Mouse (Mus musculus) hindbrain, embryonic 14.5 days (tissue): ENCODE measurements around the gene Smndc1. TPM values are rescaled to one million over a fixed set of nuclear protein-coding genes. Genes with fewer than 3 reads are reported as not detected.
A peak's percentile ranks its signal among the peaks of the same experiment; 100 is the strongest.

Experiments used
- ATAC-seq: fragments of 200-750 bp; cut with Nextera tagmentation; 2 replicates; pipeline ENCODE4 v1.8.0; 2017; ENCODE audit warnings: moderate number of reproducible peaks, mild to moderate bottlenecking, moderate TSS enrichment, moderate library complexity; ENCODE audit not compliant: low FRiP score
- DNase-seq: peaks from one replicate; pipeline ENCODE4 v3.0.0-alpha.2; 2015; ENCODE audit warnings: low spot score
- H3K27ac ChIP-seq: fragments of 300-500 bp; sonication (generic); 2 replicates; pipeline ENCODE4 v1.5.1; 2014; ENCODE audit warnings: mild to moderate bottlenecking, moderate library complexity
- H3K27me3 ChIP-seq: fragments of 300-500 bp; sonication (generic); 2 replicates; pipeline ENCODE4 v1.6.1; 2014; ENCODE audit warnings: mild to moderate bottlenecking, low read length, mixed read lengths; ENCODE audit not compliant: control insufficient read depth, insufficient read depth
- H3K36me3 ChIP-seq: fragments of 300-500 bp; sonication (generic); replicated peaks from 2 replicates; pipeline ENCODE4 v1.6.1; 2014; ENCODE audit not compliant: control insufficient read depth, insufficient read depth
- H3K4me1 ChIP-seq: fragments of 300-500 bp; sonication (generic); replicated peaks from 2 replicates; pipeline ENCODE4 v1.6.1; 2014; ENCODE audit warnings: antibody characterized with exemption, low read length, mixed read lengths; ENCODE audit not compliant: control insufficient read depth, insufficient read depth
- H3K4me2 ChIP-seq: fragments of 300-500 bp; sonication (generic); replicated peaks from 2 replicates; pipeline ENCODE4 v1.6.1; 2014; ENCODE audit warnings: mild to moderate bottlenecking, moderate library complexity
- H3K4me3 ChIP-seq: fragments of 300-500 bp; sonication (generic); replicated peaks from 2 replicates; pipeline ENCODE4 v1.5.1; 2014; ENCODE audit warnings: mild to moderate bottlenecking, low read length
- H3K9ac ChIP-seq: fragments of 300-500 bp; sonication (generic); 2 replicates; pipeline ENCODE4 v1.6.1; 2014
- H3K9me3 ChIP-seq: fragments of 300-500 bp; sonication (generic); 2 replicates; pipeline ENCODE4 v1.6.1; 2016; ENCODE audit warnings: low read length; ENCODE audit not compliant: control insufficient read depth
- WGBS: fragments of 180-500 bp; shearing (Covaris S2); extraction: QIAGEN DNeasy Blood & Tissue Kit; methylation state at CpG from one replicate; pipeline ENCODE4 v1.1.7; 2014; 5-methylcytosine and 5-hydroxymethylcytosine counted together
- polyA plus RNA-seq: library from polyadenylated mRNA; unstranded; fragments of >200 nt; fragmentation: Nextera tagmentation; extraction: Ambion mirVana; gene quantifications from 2 replicates; pipeline ENCODE4 v1.2.1, GENCODE M21; 2014

The Smndc1 gene
- polyA plus RNA-seq, 1 experiment from 2014 or later: 35.6 TPM

DNA sequence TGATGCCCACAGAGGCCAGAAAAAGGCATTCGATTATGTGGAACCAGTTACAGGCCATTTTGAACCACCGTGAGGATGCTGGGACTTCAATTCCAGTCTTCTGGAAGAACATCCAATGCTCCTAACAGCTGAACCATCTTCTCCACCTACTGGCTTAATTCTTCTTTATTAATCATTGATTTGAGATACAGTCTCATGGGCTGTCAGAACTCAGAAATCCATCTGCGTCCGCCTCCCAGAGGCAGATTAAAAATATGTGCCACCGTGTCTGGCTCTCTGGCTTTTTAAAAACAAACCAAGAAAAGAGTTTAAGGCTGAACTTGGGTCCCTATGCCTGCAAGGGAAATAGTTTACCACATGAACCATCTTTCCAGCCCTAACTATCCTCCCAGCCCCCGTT, 15.1 kb downstream of the Smndc1 start:
- Histone ChIP-seq H3K9me3 (no peaks in the 10 kb centered on the region), H3K9ac (no peak overlapping the region), H3K4me1 (no peaks in the 10 kb centered on the region), H3K4me3 (no peak overlapping the region), H3K27me3 (no peaks in the 10 kb centered on the region), H3K27ac (no peak overlapping the region), H3K36me3 (peaks cover 69% of the 10 kb centered on the region), H3K4me2 (no peak overlapping the region)
- DNase-seq (no peak), ATAC-seq (no peak)
- WGBS: 90% methylated on average over 6 of the region's 6 CpGs

DNA sequence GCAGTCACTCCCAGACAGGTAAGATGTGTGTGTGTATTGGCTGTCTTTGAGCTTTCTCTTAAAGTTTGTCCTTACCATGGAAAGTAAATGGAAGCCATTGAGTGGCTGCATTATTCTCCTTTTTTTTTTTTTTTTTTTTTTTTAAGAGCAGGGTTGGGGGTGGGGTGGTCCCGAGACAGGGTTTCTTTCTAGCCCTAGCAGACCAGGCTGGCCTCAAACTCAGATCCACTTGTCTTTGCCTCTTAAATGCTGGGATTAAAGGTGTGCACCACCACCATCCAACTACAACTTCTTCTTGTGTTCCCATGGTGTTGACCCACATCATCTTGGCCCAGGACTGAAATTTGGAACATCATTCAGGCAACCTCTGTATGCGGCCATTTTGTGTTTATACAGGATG, 16.8 kb downstream of the Smndc1 start:
- Histone ChIP-seq H3K4me2 (no peak overlapping the region), H3K27ac (no peak overlapping the region), H3K4me3 (no peak overlapping the region), H3K9me3 (no peaks in the 10 kb centered on the region), H3K27me3 (no peaks in the 10 kb centered on the region), H3K36me3 (peaks cover 54% of the 10 kb centered on the region), H3K4me1 (no peaks in the 10 kb centered on the region; the same call in 1 of the 2 replicates), H3K9ac (no peak overlapping the region)
- ATAC-seq (no peak), DNase-seq (no peak)
- WGBS: 93% methylated on average over 2 of the region's 2 CpGs

DNA sequence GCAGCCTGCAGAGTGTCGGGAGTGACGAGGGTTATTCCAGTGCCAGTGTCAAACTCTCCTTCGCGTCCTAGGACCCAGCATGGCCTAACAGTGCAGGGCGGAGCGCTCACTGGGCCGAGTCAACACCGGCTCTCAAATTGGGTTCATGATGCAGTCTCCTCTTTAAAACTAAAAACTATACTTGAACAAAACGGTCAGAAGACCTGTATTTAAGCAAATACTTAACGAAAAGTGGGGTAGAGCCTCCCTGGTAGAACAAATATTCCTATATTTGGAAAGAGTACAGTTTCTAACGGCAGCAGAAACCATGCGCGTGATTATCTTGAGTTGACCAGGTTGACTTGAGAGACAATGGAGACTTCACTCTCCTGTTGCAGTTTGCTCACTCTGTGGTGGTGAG, 18.7 kb downstream of the Smndc1 start, which contains the start of gene Gm10197:
TSS of gene Gm10197 (minus strand) at position 101 of the 400 bp plus-strand sequence.
- WGBS: 94% methylated on average over 13 of the region's 13 CpGs
- Histone ChIP-seq H3K9me3 (no peaks in the 10 kb centered on the region), H3K27me3 (no peaks in the 10 kb centered on the region), H3K9ac (no peak within 1 kb of the TSS), H3K4me1 (no peaks in the 10 kb centered on the region; the same call in 1 of the 2 replicates), H3K27ac (no peak within 1 kb of the TSS), H3K4me3 (no peak within 1 kb of the TSS), H3K36me3 (peaks cover 48% of the 10 kb centered on the region), H3K4me2 (no peak within 1 kb of the TSS)
- ATAC-seq (no peak), DNase-seq (no peak)

DNA sequence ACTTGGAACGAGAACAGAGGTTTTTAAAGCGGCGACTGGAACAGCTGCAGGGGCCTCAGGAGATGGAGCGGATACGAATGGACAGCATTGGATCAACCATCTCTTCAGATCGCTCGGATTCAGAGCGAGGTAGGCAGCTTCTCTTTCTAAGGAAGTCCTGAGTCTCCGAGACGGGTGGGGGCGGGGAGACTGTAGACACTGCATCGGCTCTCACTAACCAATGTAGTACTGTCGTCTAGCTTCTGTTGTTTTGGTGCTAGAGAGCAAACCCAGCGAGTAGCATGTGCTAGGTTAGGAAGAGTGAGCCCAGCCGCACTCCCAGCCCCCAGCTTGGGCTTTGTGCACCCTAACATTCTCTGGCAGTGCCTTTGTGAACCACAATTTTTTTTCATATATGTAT, 20.1 kb downstream of the Smndc1 start:
- 84% methylated on average over 15 of the region's 15 CpGs for WGBS
- no peak for ATAC-seq

DNA sequence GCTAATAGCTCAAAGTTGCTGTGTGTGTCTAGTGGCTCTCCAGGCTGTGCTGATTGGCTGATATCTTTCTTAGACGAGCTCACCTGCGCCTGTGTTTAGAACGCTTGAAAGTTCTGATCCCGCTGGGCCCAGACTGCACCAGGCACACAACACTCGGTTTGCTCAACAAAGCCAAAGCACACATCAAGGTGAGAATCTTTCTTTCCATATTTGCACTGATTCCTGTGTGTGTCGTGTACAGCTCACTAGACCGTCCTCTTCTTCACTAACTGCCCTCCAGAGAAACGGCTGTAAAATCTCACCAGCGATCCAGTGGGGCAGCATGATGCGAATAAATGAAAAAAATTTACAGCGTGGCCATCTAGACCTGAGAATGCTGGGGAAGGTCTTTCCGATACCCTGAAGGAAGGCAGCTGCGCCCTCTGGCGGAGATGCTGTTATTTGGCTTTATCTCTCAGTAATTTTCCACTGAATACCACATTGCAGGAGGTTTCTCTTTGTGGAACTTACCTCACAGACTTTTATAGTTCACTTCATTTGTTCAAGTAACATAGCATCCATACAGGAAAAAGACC, 20.8 kb downstream of the Smndc1 start:
- H3K4me2 ChIP-seq: no peak overlapping the region
- H3K27ac ChIP-seq: no peak overlapping the region
- ATAC-seq: peak; percentile 65
- H3K4me3 ChIP-seq: no peak overlapping the region
- DNase-seq: peak; percentile 91
- no peaks in the 10 kb centered on the region; the same call in 1 of the 2 replicates for H3K4me1 ChIP-seq
- H3K9ac ChIP-seq: 0 out of 2 replicates have a peak overlapping the region, but pooled peaks have one; percentile 2
- H3K9me3 ChIP-seq: no peaks in the 10 kb centered on the region
- 36% methylated on average over 14 of the region's 14 CpGs for WGBS
- H3K36me3 ChIP-seq: peaks cover 36% of the 10 kb centered on the region
- no peaks in the 10 kb centered on the region for H3K27me3 ChIP-seq

More for the DNA sequence above, 20.1 kb downstream of the Smndc1 start:
- Histone ChIP-seq H3K4me3 (no peak overlapping the region), H3K4me1 (no peaks in the 10 kb centered on the region; the same call in 1 of the 2 replicates), H3K27me3 (no peaks in the 10 kb centered on the region), H3K27ac (no peak overlapping the region), H3K9ac (no peak overlapping the region), H3K9me3 (no peaks in the 10 kb centered on the region), H3K4me2 (no peak overlapping the region), H3K36me3 (peaks cover 41% of the 10 kb centered on the region)
- DNase-seq: no peak

DNA sequence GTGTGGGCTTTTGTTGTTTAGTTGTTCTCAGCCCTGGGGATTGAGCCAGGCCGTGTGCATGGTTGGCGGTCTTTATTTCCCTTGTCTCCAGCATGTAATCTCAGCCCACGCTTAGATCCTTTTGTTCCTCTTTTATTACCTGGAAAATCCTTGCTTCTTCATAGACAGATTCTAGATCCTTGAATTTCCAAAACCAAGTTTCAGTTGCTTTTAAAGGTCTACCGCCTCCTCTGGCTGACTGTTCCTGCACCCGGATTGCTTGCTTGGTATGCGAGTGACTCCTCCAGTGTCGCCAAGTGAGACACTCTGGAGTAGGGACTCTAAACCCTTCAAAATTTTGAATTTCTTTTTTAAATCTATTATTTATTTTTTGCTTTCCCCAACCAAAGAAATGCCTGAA, 23.5 kb downstream of the Smndc1 start:
- Histone ChIP-seq H3K27ac (no peak overlapping the region), H3K27me3 (no peaks in the 10 kb centered on the region), H3K4me1 (no peaks in the 10 kb centered on the region; the same call in 1 of the 2 replicates), H3K4me3 (no peak overlapping the region), H3K36me3 (peaks cover 11% of the 10 kb centered on the region; the same call in 1 of the 2 replicates), H3K4me2 (no peak overlapping the region), H3K9ac (no peak overlapping the region), H3K9me3 (no peaks in the 10 kb centered on the region)
- no peak for DNase-seq
- WGBS: 72% methylated on average over 7 of the region's 7 CpGs
- no peak for ATAC-seq

DNA sequence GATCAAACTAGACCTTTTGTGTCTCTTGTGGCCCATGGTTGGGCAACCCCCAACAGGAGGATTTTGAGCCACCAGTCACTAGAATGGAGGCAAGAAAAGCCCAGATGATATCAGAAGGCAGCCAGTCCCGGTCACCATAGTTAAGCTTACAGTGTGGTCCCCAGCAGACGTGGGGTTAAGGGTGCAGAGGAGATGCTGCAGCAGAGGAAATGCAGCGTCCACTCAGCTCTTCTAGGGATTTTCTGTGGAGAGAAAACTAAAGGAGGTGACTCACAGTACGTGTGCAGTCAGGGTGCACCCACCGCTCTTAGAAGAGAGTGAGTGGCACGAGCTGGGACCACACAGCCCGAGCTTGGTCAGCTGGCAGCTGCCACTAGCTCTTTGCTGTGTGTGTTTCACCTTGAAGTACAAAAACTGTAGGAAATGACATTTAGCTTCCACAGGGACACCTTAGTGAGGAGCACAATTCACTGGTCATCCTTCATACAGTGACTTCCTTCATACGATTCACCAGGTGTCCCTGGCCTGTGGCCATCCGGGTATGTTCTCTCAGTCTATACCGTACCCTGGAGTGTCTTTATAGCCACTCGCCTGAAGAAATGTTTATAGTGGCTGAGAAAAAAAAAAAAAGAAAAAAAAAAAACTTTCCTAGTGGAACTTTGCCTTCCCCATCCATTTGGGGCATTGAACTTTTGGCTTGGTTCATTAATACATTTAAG, 24.2 kb downstream of the Smndc1 start:
- no peaks in the 10 kb centered on the region for H3K9me3 ChIP-seq
- 79% methylated on average over 11 of the region's 11 CpGs for WGBS
- H3K27ac ChIP-seq: 0 out of 2 replicates have a peak overlapping the region, but pooled peaks have one; percentile 28
- DNase-seq: no peak
- no peaks in the 10 kb centered on the region; the same call in 1 of the 2 replicates for H3K4me1 ChIP-seq
- H3K4me3 ChIP-seq: no peak overlapping the region
- no peak overlapping the region for H3K4me2 ChIP-seq
- no peak overlapping the region for H3K9ac ChIP-seq
- H3K36me3 ChIP-seq: peaks cover 5% of the 10 kb centered on the region; the same call in 1 of the 2 replicates
- no peak for ATAC-seq
- no peaks in the 10 kb centered on the region for H3K27me3 ChIP-seq

DNA sequence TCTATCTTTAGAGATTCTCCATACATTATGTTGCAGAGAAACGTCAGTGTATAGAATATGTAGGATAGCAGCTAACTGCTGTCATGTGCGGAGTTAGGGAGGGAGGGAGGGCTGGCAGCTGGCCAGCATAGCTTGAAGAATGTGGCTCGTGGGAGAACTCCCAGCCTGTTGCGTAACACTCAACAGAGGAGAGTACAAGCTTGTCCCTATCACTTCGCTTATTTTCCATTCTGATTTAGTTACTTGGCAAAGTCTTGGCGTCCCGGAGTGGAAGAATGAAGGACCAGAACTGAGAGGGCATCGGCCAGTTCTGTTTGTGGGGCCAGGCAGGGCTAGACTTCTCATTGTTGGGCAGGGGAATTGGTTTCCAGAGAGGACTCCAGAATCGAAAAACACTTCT, 25.4 kb downstream of the Smndc1 start:
- DNase-seq (peak; percentile 68), ATAC-seq (peak; percentile 71; the same call in 1 of the 2 replicates)
- Histone ChIP-seq H3K9ac (no peak overlapping the region), H3K36me3 (no peaks in the 10 kb centered on the region), H3K27me3 (no peaks in the 10 kb centered on the region), H3K4me1 (peaks cover 5% of the 10 kb centered on the region), H3K9me3 (no peaks in the 10 kb centered on the region), H3K27ac (0 out of 2 replicates have a peak overlapping the region, but pooled peaks have one; percentile 22), H3K4me3 (no peak overlapping the region), H3K4me2 (peak overlapping the region; percentile 7; the same call in 1 of the 2 replicates)
- 32% methylated on average over 9 of the region's 9 CpGs for WGBS

DNA sequence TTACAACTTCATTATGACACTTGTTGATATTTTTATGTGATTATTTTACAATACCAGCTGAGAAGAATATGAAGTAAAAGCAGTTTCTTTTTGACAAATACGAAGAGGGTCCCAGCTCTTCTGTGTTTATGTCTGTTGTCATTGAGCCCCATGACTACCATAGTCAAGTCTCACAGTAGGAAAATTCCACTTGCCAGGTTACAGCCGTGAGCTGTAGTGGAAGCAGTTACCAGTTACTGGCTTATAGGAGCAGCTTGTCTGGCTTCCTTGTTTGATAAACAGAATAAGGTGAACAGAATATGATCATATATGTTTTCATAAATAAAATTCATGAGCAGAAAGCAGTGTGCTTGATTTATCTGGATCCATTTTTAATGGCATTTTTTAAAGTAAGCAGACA, 25.8 kb downstream of the Smndc1 start:
- DNase-seq (no peak), ATAC-seq (no peak)
- H3K9me3 ChIP-seq: no peaks in the 10 kb centered on the region
- H3K4me3 ChIP-seq: no peak overlapping the region
- WGBS: 55% methylated on average over 2 of the region's 2 CpGs
- no peaks in the 10 kb centered on the region for H3K27me3 ChIP-seq
- H3K36me3 ChIP-seq: no peaks in the 10 kb centered on the region
- peaks cover 9% of the 10 kb centered on the region for H3K4me1 ChIP-seq
- no peak overlapping the region for H3K27ac ChIP-seq
- H3K9ac ChIP-seq: no peak overlapping the region
- no peak overlapping the region for H3K4me2 ChIP-seq
